Mouse (Mus musculus): ENCODE measurements around the gene Lrrc20. TPM values are rescaled to one million over a fixed set of nuclear protein-coding genes. Genes with fewer than 3 reads are reported as not detected.
A peak's percentile ranks its signal among the peaks of the same experiment; 100 is the strongest.

The Lrrc20 gene
- total RNA-seq, 4 experiments from 2014 or later, result 18.8 to 22.2 (median 20.4) TPM

GRCm38 (mm10) chr10:61473640-61474039 lies 2.0 kb upstream of the Lrrc20 start:
- no peak for DNase-seq (ENCODE audit: low spot score in 2 of 2)

- no peak for DNase-seq (ENCODE audit: low spot score in 2 of 2)
These were observed 1.3 kb upstream of the Lrrc20 start for GRCm38 (mm10) chr10:61474344-61474743.

DNA sequence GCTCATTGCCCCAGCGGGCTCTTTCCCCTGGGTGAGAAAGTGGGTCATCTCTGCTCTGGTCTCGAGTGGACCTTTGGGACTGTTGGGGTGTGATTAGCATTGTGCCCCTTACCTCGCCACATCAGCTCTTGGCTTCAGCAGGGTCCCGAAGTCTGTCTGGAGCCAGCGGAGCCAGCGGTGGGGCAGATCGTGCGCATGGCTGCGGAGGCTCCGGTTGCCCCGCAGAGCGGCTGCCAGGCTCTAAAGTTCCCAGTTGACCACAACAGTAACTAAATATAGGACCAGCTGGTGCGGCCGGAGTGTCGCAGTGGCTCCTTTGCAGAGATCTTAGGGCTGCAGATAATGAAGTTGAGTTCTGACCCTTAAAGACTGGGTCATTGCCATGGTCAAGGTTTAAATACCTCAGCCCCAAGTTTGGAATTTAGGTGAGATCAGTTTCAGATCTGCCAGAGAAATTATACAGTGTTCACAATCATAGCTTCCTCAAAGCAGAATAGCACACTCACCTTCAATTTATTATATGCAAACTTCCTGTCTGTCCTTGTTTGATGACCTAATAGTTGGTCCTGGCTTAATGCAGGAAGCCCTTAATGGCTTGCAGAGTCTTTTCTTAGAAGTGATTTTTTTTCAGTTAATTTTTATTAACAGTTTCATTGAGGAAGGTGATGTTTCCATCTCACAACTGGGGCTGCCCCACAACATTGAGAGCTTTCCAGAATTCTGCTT lies 1.0 kb downstream of the Lrrc20 start:
- DNase-seq (ENCODE audit: low spot score in 2 of 2), result no peak

DNA sequence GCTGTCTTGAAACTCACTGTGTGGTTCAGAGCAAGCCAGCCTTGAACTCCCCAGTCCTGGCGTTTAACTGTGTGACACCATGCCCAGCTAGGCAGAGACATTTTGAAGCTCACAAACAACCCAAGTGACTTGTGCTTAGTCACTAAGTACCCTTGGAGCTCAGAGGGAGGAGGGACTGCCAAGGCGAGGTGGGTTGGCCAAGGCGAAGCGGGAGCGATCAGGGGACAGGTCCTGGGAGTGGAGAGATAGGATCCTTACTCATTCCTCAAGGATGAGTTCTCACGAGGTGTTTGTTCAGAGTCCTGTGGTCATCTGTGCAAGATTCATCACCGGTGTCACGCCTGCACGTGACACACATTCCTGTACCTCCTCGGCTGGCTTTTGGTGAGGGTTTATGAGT lies 3.9 kb downstream of the Lrrc20 start:
- no peak for DNase-seq (ENCODE audit: low spot score in 2 of 2)

GRCm38 (mm10) chr10:61479927-61480326 lies 4.3 kb downstream of the Lrrc20 start:
- DNase-seq (ENCODE audit: low spot score in 2 of 2), result no peak

DNA sequence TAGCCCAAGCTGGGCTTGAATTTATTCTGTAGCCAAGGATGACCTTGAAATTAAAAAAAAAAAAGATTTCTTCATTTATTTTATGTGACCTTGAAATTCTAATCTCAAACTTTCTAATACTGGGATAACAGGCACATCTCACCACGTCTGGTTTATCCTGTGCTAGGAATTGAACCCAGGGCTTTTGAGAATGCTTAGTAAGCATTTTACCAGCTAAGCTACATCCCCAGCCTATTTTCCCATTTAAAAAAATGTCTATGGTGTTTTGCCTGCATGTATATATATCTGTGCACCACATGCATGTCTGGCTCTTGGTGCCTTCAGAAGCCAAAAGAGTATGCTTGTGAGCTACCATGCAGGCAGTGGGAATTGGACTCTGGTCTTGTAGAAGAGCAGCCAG lies 4.9 kb downstream of the Lrrc20 start:
- DNase-seq (ENCODE audit: low spot score in 2 of 2), result no peak

GRCm38 (mm10) chr10:61482771-61483170 lies 7.2 kb downstream of the Lrrc20 start:
- DNase-seq (ENCODE audit: low spot score in 2 of 2), result no peak

DNA sequence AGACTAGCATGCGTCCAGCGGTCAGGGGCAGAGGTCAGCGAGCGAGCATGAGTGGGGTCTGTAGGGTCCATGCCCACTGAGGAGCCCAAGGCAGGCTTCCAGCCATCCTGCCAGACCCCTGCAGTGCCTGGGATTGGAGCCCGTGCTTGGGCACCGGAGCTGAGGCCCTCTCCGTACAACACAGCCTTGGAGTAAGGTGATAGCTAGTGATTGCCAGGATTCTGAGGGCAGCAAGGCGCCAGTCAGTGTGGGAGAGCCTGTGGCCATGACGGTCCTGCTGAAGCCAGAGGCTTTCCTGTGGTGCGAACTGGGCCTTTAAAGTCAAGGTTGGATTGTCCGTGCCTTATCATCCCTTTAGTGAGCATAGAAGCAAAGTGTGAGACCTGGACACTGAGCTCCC lies 9.2 kb downstream of the Lrrc20 start:
- DNase-seq (ENCODE audit: low spot score in 2 of 2), result no peak

DNA sequence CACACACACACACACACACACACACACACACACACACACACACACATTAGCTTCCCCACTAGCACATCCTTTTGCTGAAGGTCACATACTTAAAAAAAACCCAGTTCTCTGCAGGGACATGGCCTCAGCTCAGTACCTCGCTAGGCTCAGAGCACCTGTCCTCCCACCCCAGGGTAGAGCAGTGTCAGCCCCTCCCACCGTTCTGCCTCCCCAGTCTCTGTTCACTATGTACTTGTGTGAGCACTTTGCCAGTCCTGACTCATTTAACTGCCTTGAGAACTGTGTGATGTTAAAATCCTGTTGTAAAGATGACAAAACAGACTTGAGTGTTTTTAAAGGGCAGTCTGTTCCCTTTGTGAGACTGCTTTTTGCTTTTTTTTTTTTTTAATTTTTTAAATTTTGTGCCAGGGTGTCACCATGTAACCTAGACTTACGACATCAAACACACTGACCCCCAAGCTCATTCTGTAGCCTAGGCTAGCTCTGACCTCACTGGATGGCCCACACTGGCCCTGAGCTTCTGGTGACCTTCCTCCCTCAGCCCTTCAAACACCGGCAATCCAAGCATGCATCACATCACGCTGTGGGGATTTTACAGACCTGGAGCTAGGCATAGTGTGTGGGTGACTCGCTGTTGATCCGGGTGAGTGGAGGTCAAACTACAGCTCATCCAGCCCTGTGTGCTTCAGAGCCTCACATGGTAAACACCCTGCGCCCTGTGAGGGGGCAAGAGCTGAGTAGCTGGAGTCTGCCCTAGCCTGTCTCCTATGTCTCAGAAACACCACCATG lies 11.1 kb downstream of the Lrrc20 start:
- no peak for DNase-seq (ENCODE audit: low spot score in 2 of 2)

- DNase-seq (ENCODE audit: low spot score in 2 of 2), result no peak
These were observed 13.0 kb downstream of the Lrrc20 start for GRCm38 (mm10) chr10:61488522-61489110.

DNA sequence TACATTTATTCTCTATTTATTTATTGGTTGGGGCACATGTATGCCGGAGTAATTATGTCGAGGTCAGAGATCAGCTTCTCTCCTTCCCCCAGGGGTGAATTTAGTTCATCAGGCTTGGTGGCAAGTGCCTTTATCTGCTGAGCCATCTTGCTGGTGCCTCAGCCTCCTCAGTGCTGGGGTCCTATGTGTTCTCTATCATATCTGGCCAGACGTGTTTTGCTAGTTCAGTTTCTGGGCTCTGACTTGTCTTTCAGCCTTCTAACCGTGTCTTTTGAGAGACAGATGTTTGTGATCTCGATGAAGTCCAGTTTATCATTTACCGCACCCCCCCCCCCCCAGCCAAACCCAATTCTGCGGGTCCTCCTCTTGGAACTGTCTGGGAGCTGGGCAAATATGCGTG lies 16.0 kb downstream of the Lrrc20 start:
- no peak for DNase-seq (ENCODE audit: low spot score in 2 of 2)

- peak; percentile 36 to 37 for DNase-seq (ENCODE audit: low spot score in 2 of 2)
These were observed 16.4 kb downstream of the Lrrc20 start for GRCm38 (mm10) chr10:61492040-61492439.

GRCm38 (mm10) chr10:61495461-61495860 lies 19.9 kb downstream of the Lrrc20 start:
- no peak for DNase-seq (ENCODE audit: low spot score in 2 of 2)

GRCm38 (mm10) chr10:61496231-61496630 lies 20.6 kb downstream of the Lrrc20 start:
- no peak for DNase-seq (ENCODE audit: low spot score in 2 of 2)

GRCm38 (mm10) chr10:61499505-61500466 lies 24.2 kb downstream of the Lrrc20 start:
- DNase-seq (ENCODE audit: low spot score in 2 of 2), result no peak

- DNase-seq (ENCODE audit: low spot score in 2 of 2), result no peak
These were observed 25.2 kb downstream of the Lrrc20 start for GRCm38 (mm10) chr10:61500756-61501155.

- no peak for DNase-seq (ENCODE audit: low spot score in 2 of 2)
These were observed 28.5 kb downstream of the Lrrc20 start for GRCm38 (mm10) chr10:61504073-61504472.

DNA sequence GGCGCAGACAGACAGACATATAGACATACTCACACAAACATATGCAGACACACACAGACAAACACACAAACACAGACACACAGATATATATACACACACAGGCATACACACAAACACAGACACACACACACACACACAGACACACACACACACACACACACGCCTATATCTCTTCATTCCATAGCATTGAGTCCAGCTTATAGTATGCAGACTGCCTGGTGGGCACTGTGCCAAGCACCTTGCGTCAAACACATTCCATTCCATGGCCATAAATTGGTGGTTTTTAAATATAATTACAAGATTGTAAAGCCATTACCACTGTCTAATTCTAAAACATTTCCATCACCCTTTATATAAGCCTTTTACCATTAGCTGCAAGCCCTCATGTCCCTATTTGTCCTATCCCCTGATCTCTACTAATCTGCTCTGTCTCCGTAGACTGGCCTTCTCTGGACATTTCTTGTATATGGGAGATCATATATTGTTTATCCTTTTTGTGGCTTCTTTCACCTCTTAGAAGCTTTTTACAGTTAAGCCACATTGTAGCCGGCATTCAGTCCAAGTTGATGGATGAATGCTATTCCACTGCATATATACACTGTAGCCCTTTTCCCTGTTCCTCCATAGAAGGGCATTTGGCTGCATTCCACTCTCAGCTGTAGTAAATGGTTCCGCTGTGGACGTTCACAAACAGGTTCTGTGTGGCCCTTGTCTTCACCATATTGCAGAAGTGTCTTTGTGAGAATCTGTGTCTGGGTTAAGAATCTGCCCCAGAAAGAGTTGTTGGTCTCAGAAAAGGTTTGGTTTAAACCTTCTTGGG lies 31.0 kb downstream of the Lrrc20 start:
- DNase-seq (ENCODE audit: low spot score in 2 of 2), result no peak

DNA sequence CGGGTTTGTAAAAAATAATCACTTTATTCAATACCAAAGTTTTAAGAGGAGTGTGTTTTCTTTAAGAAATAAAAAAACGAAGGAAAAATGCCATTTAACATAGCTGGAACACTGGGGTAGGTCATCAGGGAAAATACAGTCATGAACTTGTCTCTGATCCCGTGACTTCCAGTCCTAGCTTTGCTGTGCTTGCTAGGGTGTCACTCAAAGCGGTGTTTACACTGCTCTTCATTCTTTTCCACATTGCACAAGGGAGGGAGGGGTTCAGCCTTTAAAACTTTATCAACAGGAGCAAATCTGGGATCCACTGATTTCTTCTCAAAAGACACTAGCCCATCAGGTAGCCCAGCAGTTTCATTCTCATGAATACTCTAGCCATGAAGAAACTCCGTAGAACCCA lies 34.3 kb downstream of the Lrrc20 start:
- DNase-seq (ENCODE audit: low spot score in 2 of 2), result no peak

GRCm38 (mm10) chr10:61510809-61511208 lies 35.2 kb downstream of the Lrrc20 start:
- no peak for DNase-seq (ENCODE audit: low spot score in 2 of 2)

Data from left cerebral cortex, adult 8-10 months (tissue).